Mouse (Mus musculus): ENCODE measurements around the gene Vipr2.

- TF ChIP-seq POLR2A (IDR thresholded peaks at IDR 0.05; ENCODE audit: extremely low read depth, insufficient read depth, low read length), result no peak
- TF ChIP-seq CTCF (IDR thresholded peaks at IDR 0.05; ENCODE audit: low read depth, low read length), result no peak
Measured at GRCm38 (mm10) chr12:116156792-116157532, 79.4 kb downstream of the Vipr2 start.

All from liver, adult 2 months (tissue).